9 mouse cellular contexts compared by ENCODE assay signal in genomic region chr7:89248135-89248850, GRCm38 (mm10).
DNase-seq lines count a peak whose midpoint lies in the region; ATAC-seq lines count a peak whose summit lies in the region.
"Had no signal": no experiment of that assay in that cellular context is flagged by ENCODE, and none has a peak within 500 bp of the region (broad histone marks: within the 10 kb centered on the region; RNA-seq: fewer than 3 reads in every experiment).

No protein-coding gene starts in this region.

- peaks cover 9% of the 10 kb centered on the region; the same call in 1 of the 2 replicates for H3K4me1 ChIP-seq in liver, embryonic 12.5 days
- H3K4me1 ChIP-seq: embryonic facial prominence, embryonic 15.5 days had no signal

- H3K27me3 ChIP-seq in liver, embryonic 12.5 days (replicated peaks), result no peaks in the 10 kb centered on the region
- H3K27me3 ChIP-seq: embryonic facial prominence, embryonic 15.5 days had no signal

- no peak overlapping the region for H3K4me3 ChIP-seq in liver, embryonic 12.5 days
- H3K4me3 ChIP-seq: embryonic facial prominence, embryonic 15.5 days had no signal

- no peak for ATAC-seq in liver, embryonic 12.5 days
- ATAC-seq in erythroid progenitor cell, adult 5-6 weeks (replicated peaks; ENCODE audit: low FRiP score, poor library complexity, severe bottlenecking), result no peak

- H3K9ac ChIP-seq in liver, embryonic 12.5 days, result no peak overlapping the region
- H3K9ac ChIP-seq: embryonic facial prominence, embryonic 15.5 days had no signal

- no peak overlapping the region for H3K4me2 ChIP-seq in liver, embryonic 12.5 days
- H3K4me2 ChIP-seq: embryonic facial prominence, embryonic 15.5 days had no signal

- H3K27ac ChIP-seq in liver, embryonic 12.5 days, result no peak overlapping the region
- H3K27ac ChIP-seq: embryonic facial prominence, embryonic 15.5 days had no signal

- DNase-seq in liver, result peak; percentile 26
- DNase-seq in fat pad, adult 2 months (ENCODE audit: extremely low read depth, low read depth, low spot score), result peak; percentile 86
- DNase-seq in lung, postnatal 10 days, result peak; percentile 50
- DNase-seq in thymus, postnatal 25 days, result peak; percentile 44
- no peak for DNase-seq in layer of hippocampus, postnatal 25 days (ENCODE audit: extremely low spot score in 1 of 2, low spot score in 1 of 2)
- DNase-seq in layer of hippocampus, adult 11-12 months (ENCODE audit: low spot score), result no peak

- WGBS in liver, embryonic 12.5 days (ENCODE audit: insufficient replicate concordance), result 15% methylated on average over 7 of the region's 7 CpGs

- H3K9me3 ChIP-seq in liver, embryonic 12.5 days (replicated peaks), result no peaks in the 10 kb centered on the region
- H3K9me3 ChIP-seq: embryonic facial prominence, embryonic 15.5 days had no signal

- H3K36me3 ChIP-seq in liver, embryonic 12.5 days, result no peaks in the 10 kb centered on the region
- H3K36me3 ChIP-seq: embryonic facial prominence, embryonic 15.5 days had no signal

Comparison
In these comparisons a context has a peak if more than half of its experiments do, and no peak if none do; other contexts are left out.
1. DNase-seq: peak in liver (single experiment), fat pad, adult 2 months (single experiment), lung, postnatal 10 days (single experiment) and thymus, postnatal 25 days (single experiment); none in layer of hippocampus, postnatal 25 days (0 of 2) and layer of hippocampus, adult 11-12 months (single experiment).